Mouse (Mus musculus) left cerebral cortex, adult 18-20 months (tissue): ENCODE data around the gene Gm28051. TPM values are rescaled to one million over a fixed set of nuclear protein-coding genes. Genes with fewer than 3 reads are reported as not detected.

Source experiments
- DNase-seq, 2 experiments: peaks; one replicate each; pipeline ENCODE4 v3.0.0; 2021 to 2022; ENCODE audit warnings: low spot score in 2 of 2, mixed read lengths in 1 of 2
- long read RNA-seq, 2 experiments: library from polyadenylated mRNA; stranded (forward); transcript quantifications; one replicate each; pipeline ENCODE4 v2.0.0; 2021
- total RNA-seq, 2 experiments: library from RNA; stranded (reverse); gene quantifications; 2 replicates each; pipeline ENCODE4 v1.2.3; 2021

The Gm28051 gene
- total RNA-seq: not detected
- long read RNA-seq, experiment 1, partial matches to known transcripts: 0 of 8 reads
- long read RNA-seq, experiment 1, other reads (novel, unspliced or antisense): 8 of 8 reads
- long read RNA-seq, experiment 2, partial matches to known transcripts: 0 of 4 reads
- long read RNA-seq, experiment 2, other reads (novel, unspliced or antisense): 4 of 4 reads

GRCm38 (mm10) chr12:102757689-102758402 lies at the start of gene Gm28051, which contains the start of the genes Gon7 and Ubr7:
Gene Gm28051, minus strand, starts transcription at chr12:102757765.
Gene Gon7, minus strand, starts transcription at chr12:102757803.
Gene Ubr7, plus strand, starts transcription at chr12:102757967.
- DNase-seq: peak; percentile 95 to 97

- no peak for DNase-seq
Measured at GRCm38 (mm10) chr12:102799528-102799927, 42.0 kb upstream of the Gm28051 start.

- no peak for DNase-seq
Measured at GRCm38 (mm10) chr12:102787927-102788326, 30.4 kb upstream of the Gm28051 start.

GRCm38 (mm10) chr12:102785593-102785985 lies 28.0 kb upstream of the Gm28051 start:
- DNase-seq: no peak

GRCm38 (mm10) chr12:102784899-102785592 lies 27.5 kb upstream of the Gm28051 start:
- DNase-seq: no peak

GRCm38 (mm10) chr12:102782841-102783240 lies 25.3 kb upstream of the Gm28051 start:
- no peak for DNase-seq

GRCm38 (mm10) chr12:102779452-102779851 lies 21.9 kb upstream of the Gm28051 start:
- DNase-seq: no peak

GRCm38 (mm10) chr12:102778151-102778550 lies 20.6 kb upstream of the Gm28051 start:
- no peak for DNase-seq

GRCm38 (mm10) chr12:102776035-102776434 lies 18.5 kb upstream of the Gm28051 start:
- DNase-seq: no peak

- DNase-seq: no peak
Measured at GRCm38 (mm10) chr12:102772676-102773075, 15.1 kb upstream of the Gm28051 start.

GRCm38 (mm10) chr12:102771601-102772000 lies 14.0 kb upstream of the Gm28051 start:
- DNase-seq: no peak

- DNase-seq: no peak
Measured at GRCm38 (mm10) chr12:102769000-102769399, 11.4 kb upstream of the Gm28051 start.

GRCm38 (mm10) chr12:102763696-102764095 lies 6.1 kb upstream of the Gm28051 start:
- no peak for DNase-seq

- no peak for DNase-seq
Measured at GRCm38 (mm10) chr12:102761668-102762067, 4.1 kb upstream of the Gm28051 start.

- no peak for DNase-seq
Measured at GRCm38 (mm10) chr12:102758936-102759335, 1.4 kb upstream of the Gm28051 start.

GRCm38 (mm10) chr12:102758403-102758756 lies 815 bp upstream of the Gm28051 start, which contains the start of gene Gm20604:
Gene Gm20604, minus strand, starts transcription at chr12:102758672.
- no peak for DNase-seq

- no peak for DNase-seq
Measured at GRCm38 (mm10) chr12:102757055-102757688, 393 bp downstream of the Gm28051 start.

- no peak for DNase-seq
Measured at GRCm38 (mm10) chr12:102756304-102756703, 1.3 kb downstream of the Gm28051 start.

GRCm38 (mm10) chr12:102748256-102748655 lies 9.3 kb downstream of the Gm28051 start:
- no peak for DNase-seq

- no peak for DNase-seq
Measured at GRCm38 (mm10) chr12:102744839-102745238, 12.7 kb downstream of the Gm28051 start.
